Comparison of ENCODE assay signal across 20 mouse cellular contexts in the genomic region with DNA sequence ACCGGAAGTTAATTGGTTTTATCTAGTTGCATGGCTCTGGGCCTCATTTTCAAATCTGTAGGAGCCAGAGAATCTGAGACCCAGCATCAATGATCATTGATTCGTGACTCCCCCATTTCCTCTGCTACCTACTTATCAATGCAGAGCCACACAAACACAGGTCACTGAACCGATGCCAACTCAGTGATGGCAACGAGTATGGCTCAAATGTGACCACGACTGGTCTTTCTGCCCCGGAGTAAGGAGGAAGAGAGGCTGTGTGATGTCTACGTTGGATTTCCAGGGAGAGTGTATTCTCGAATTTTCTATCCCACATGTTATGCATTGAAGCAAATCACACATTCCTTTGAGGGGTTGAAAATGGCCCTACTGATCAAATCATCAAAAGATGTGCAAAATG. TPM values are rescaled to one million over a fixed set of nuclear protein-coding genes. Genes with fewer than 3 reads are reported as not detected.
DNase-seq lines count a peak whose midpoint lies in the region; ATAC-seq and TF ChIP-seq lines count a peak whose summit lies in the region.
"Had no signal": no experiment of that assay in that cellular context is flagged by ENCODE, and none has a peak within 500 bp of the region (broad histone marks: within the 10 kb centered on the region; RNA-seq: fewer than 3 reads in every experiment).

No protein-coding gene starts in this region.

- WGBS in hindbrain, embryonic 14.5 days, result 70% methylated on average over 8 of the region's 8 CpGs
- WGBS in hindbrain, embryonic 12.5 days, result 84% methylated on average over 8 of the region's 8 CpGs
- WGBS in hindbrain, postnatal 0 days, result 59% methylated on average over 8 of the region's 8 CpGs

- DNase-seq in hindbrain, embryonic 14.5 days (ENCODE audit: low spot score), result no peak
- peak; percentile 51 for DNase-seq in brain, adult 2 months (ENCODE audit: low read depth, low spot score)
- DNase-seq in cerebellum, adult 8-10 months, result peak; percentile 40
- DNase-seq in hindbrain, postnatal 0 days (ENCODE audit: low spot score), result peak; percentile 10
- no peak for DNase-seq in urinary bladder, postnatal 10 days (ENCODE audit: low spot score)
- DNase-seq: adrenal gland, adult 2 months; gastrocnemius, postnatal 25 days; kidney, adult 11 months; kidney, postnatal 36 days had no signal

- 0 out of 2 replicates have a peak, but pooled peaks cover 10% of the 10 kb centered on the region for H3K27me3 ChIP-seq in hindbrain, embryonic 14.5 days (ENCODE audit: control insufficient read depth, insufficient read depth, low read length)
- H3K27me3 ChIP-seq in hindbrain, embryonic 12.5 days, result peaks cover 28% of the 10 kb centered on the region
- no peaks in the 10 kb centered on the region for H3K27me3 ChIP-seq in hindbrain, postnatal 0 days (ENCODE audit: insufficient read depth, low read length)

- peak overlapping the region; percentile 87 for H3K4me2 ChIP-seq in hindbrain, embryonic 14.5 days (replicated peaks)
- H3K4me2 ChIP-seq in hindbrain, embryonic 12.5 days (replicated peaks), result no peak overlapping the region
- H3K4me2 ChIP-seq in hindbrain, postnatal 0 days (ENCODE audit: low read depth, low read length), result peak overlapping the region; percentile 73
- H3K4me2 ChIP-seq: liver, embryonic 12.5 days had no signal

- no peak for ATAC-seq in hindbrain, embryonic 14.5 days (ENCODE audit: low FRiP score)
- no peak for ATAC-seq in hindbrain, embryonic 12.5 days (ENCODE audit: low FRiP score)
- ATAC-seq in hindbrain, postnatal 0 days, result no peak
- ATAC-seq in CD4-positive, CD25-positive, alpha-beta regulatory T cell, adult 4 months, result no peak
- ATAC-seq: liver, embryonic 12.5 days; lung, postnatal 0 days had no signal

- peak overlapping the region; percentile 48 for H3K4me3 ChIP-seq in hindbrain, embryonic 14.5 days (replicated peaks; ENCODE audit: low read length)
- H3K4me3 ChIP-seq in hindbrain, embryonic 12.5 days, result no peak overlapping the region
- H3K4me3 ChIP-seq in hindbrain, postnatal 0 days (ENCODE audit: low read length), result peak overlapping the region; percentile 57
- H3K4me3 ChIP-seq: erythroblast, embryonic 14.5 days; limb, embryonic 10.5 days; liver, embryonic 12.5 days; myocyte had no signal

- TF ChIP-seq CTCF in hindbrain, postnatal 0 days (IDR thresholded peaks at IDR 0.05; ENCODE audit: low read depth), result no peak

- H3K9ac ChIP-seq in hindbrain, embryonic 14.5 days, result peak overlapping the region; percentile 63; the same call in 1 of the 2 replicates
- no peak overlapping the region for H3K9ac ChIP-seq in hindbrain, embryonic 12.5 days
- peak overlapping the region; percentile 49; the same call in 1 of the 2 replicates for H3K9ac ChIP-seq in hindbrain, postnatal 0 days (replicated peaks; ENCODE audit: low read length)
- H3K9ac ChIP-seq: liver, embryonic 12.5 days had no signal

- H3K36me3 ChIP-seq in hindbrain, embryonic 14.5 days (replicated peaks; ENCODE audit: control insufficient read depth, insufficient read depth), result no peaks in the 10 kb centered on the region
- no peaks in the 10 kb centered on the region for H3K36me3 ChIP-seq in hindbrain, embryonic 12.5 days
- H3K36me3 ChIP-seq in hindbrain, postnatal 0 days (ENCODE audit: insufficient read depth, low read length), result no peaks in the 10 kb centered on the region
- H3K36me3 ChIP-seq: G1E; heart, embryonic 10.5 days; limb, embryonic 10.5 days; liver, embryonic 12.5 days had no signal

- H3K27ac ChIP-seq in hindbrain, embryonic 14.5 days, result peak overlapping the region; percentile 11; the same call in 1 of the 2 replicates
- no peak overlapping the region for H3K27ac ChIP-seq in hindbrain, embryonic 12.5 days
- H3K27ac ChIP-seq in hindbrain, postnatal 0 days, result peak overlapping the region; percentile 76; the same call in 1 of the 2 replicates
- H3K27ac ChIP-seq: heart, embryonic 10.5 days; limb, embryonic 10.5 days; liver, embryonic 12.5 days had no signal

- no peaks in the 10 kb centered on the region for H3K9me3 ChIP-seq in hindbrain, embryonic 14.5 days (ENCODE audit: control insufficient read depth, low read length)
- no peaks in the 10 kb centered on the region for H3K9me3 ChIP-seq in hindbrain, embryonic 12.5 days (replicated peaks)
- no peaks in the 10 kb centered on the region for H3K9me3 ChIP-seq in hindbrain, postnatal 0 days (ENCODE audit: low read length)
- H3K9me3 ChIP-seq: heart, embryonic 10.5 days; limb, embryonic 10.5 days; liver, embryonic 12.5 days had no signal

- H3K4me1 ChIP-seq in hindbrain, embryonic 14.5 days (replicated peaks; ENCODE audit: control insufficient read depth, insufficient read depth, low read length), result peaks cover 13% of the 10 kb centered on the region
- peaks cover 10% of the 10 kb centered on the region; the same call in 1 of the 2 replicates for H3K4me1 ChIP-seq in hindbrain, embryonic 12.5 days
- H3K4me1 ChIP-seq in hindbrain, postnatal 0 days (ENCODE audit: insufficient read depth, low read length), result no peaks in the 10 kb centered on the region
- H3K4me1 ChIP-seq: liver, embryonic 12.5 days had no signal

RNA-seq across cellular contexts. Expression of a gene that starts 2.0 kb away (rescaled TPM):
- polyA plus RNA-seq in hindbrain, embryonic 14.5 days (2014; fragmentation: Nextera tagmentation; extraction: Ambion mirVana), result 120 and 152 TPM in 2 replicates
- polyA plus RNA-seq in hindbrain, embryonic 12.5 days (2016; fragmentation: Nextera tagmentation; extraction: Ambion mirVana), result 5.0 and 6.0 TPM in 2 replicates
- total RNA-seq in hindbrain, postnatal 0 days (2014; rRNA removed), result 154 and 182 TPM in 2 replicates
- polyA plus RNA-seq in hindbrain, postnatal 0 days (2015; fragmentation: Nextera tagmentation; extraction: Ambion mirVana), result 187 and 225 TPM in 2 replicates
- polyA plus RNA-seq in CD4-positive, CD25-positive, alpha-beta regulatory T cell, adult 4 months (2017; shearing (Covaris generic)), result not detected
- total RNA-seq: megakaryocyte, adult 5-6 weeks had no signal
- polyA plus RNA-seq: erythroblast, embryonic 14.5 days; G1E; myocyte had no signal

RNA-seq across cellular contexts. Expression of a gene that starts 21.4 kb away (rescaled TPM):
- polyA plus RNA-seq in hindbrain, embryonic 14.5 days (2014; fragmentation: Nextera tagmentation; extraction: Ambion mirVana), result 0.50 and 0.52 TPM in 2 replicates
- polyA plus RNA-seq in hindbrain, embryonic 12.5 days (2016; fragmentation: Nextera tagmentation; extraction: Ambion mirVana), result 0.17 and 0.48 TPM in 2 replicates
- total RNA-seq in hindbrain, postnatal 0 days (2014; rRNA removed), result 0.22 TPM in 1 of 2 replicates, not detected in the other
- polyA plus RNA-seq in hindbrain, postnatal 0 days (2015; fragmentation: Nextera tagmentation; extraction: Ambion mirVana), result 0.73 and 0.91 TPM in 2 replicates
- not detected for polyA plus RNA-seq in CD4-positive, CD25-positive, alpha-beta regulatory T cell, adult 4 months (2017; shearing (Covaris generic))
- total RNA-seq: gastrocnemius, postnatal 25 days; heart, postnatal 25 days; megakaryocyte, adult 5-6 weeks had no signal
- polyA plus RNA-seq: adrenal gland, adult 2 months; erythroblast, embryonic 14.5 days; G1E; myocyte had no signal

Comparison
In these comparisons a context has a peak if more than half of its experiments do, and no peak if none do; other contexts are left out.
1. DNase-seq: peak in brain, adult 2 months (single experiment), cerebellum, adult 8-10 months (single experiment) and hindbrain, postnatal 0 days (single experiment); none in hindbrain, embryonic 14.5 days (single experiment) and urinary bladder, postnatal 10 days (single experiment).
2. RNA of a gene that starts 2.0 kb away (polyA plus RNA-seq): 187 to 225 TPM in hindbrain, postnatal 0 days and 120 to 152 TPM in hindbrain, embryonic 14.5 days; 5.0 to 6.0 TPM in hindbrain, embryonic 12.5 days and not detected in CD4-positive, CD25-positive, alpha-beta regulatory T cell, adult 4 months; every median in the first group is over 10 times any median in the second.